Mouse (Mus musculus): ENCODE measurements around the gene Efr3b. TPM values are rescaled to one million over a fixed set of nuclear protein-coding genes. Genes with fewer than 3 reads are reported as not detected.

The Efr3b gene
- total RNA-seq, 2 experiments from 2014 or later: 5.2 to 11.0 TPM

- no peak for DNase-seq
Observed at GRCm38 (mm10) chr12:4037511-4037910, 1.2 kb downstream of the Efr3b start.

GRCm38 (mm10) chr12:4036157-4036556 lies 2.6 kb downstream of the Efr3b start:
- no peak for DNase-seq

- DNase-seq: no peak
Observed at GRCm38 (mm10) chr12:4029064-4029463, 9.7 kb downstream of the Efr3b start.

GRCm38 (mm10) chr12:4028516-4028915 lies 10.2 kb downstream of the Efr3b start:
- peak; percentile 49 to 73 for DNase-seq

- no peak for DNase-seq
Observed at GRCm38 (mm10) chr12:4024356-4024755, 14.4 kb downstream of the Efr3b start.

- no peak for DNase-seq
Observed at GRCm38 (mm10) chr12:4023501-4023900, 15.2 kb downstream of the Efr3b start.

GRCm38 (mm10) chr12:4022845-4023244 lies 15.9 kb downstream of the Efr3b start:
- peak; percentile 83 to 86 for DNase-seq

GRCm38 (mm10) chr12:4020505-4020904 lies 18.2 kb downstream of the Efr3b start:
- DNase-seq: peak; percentile 57 to 72

- DNase-seq: peak; percentile 42 to 79
Observed at GRCm38 (mm10) chr12:4016321-4016720, 22.4 kb downstream of the Efr3b start.

GRCm38 (mm10) chr12:4015741-4016140 lies 23.0 kb downstream of the Efr3b start:
- DNase-seq: no peak

- DNase-seq: no peak
Observed at GRCm38 (mm10) chr12:4015255-4015654, 23.5 kb downstream of the Efr3b start.

GRCm38 (mm10) chr12:4011715-4012114 lies 27.0 kb downstream of the Efr3b start:
- DNase-seq: no peak

- DNase-seq: no peak
Observed at GRCm38 (mm10) chr12:4011301-4011700, 27.4 kb downstream of the Efr3b start.

GRCm38 (mm10) chr12:4008731-4009130 lies 30.0 kb downstream of the Efr3b start:
- no peak for DNase-seq

- peak in 1 of 2 experiments; percentile 56 for DNase-seq
Observed at GRCm38 (mm10) chr12:4007766-4008165, 30.9 kb downstream of the Efr3b start.

GRCm38 (mm10) chr12:4007181-4007580 lies 31.5 kb downstream of the Efr3b start:
- DNase-seq: peak in 1 of 2 experiments; percentile 42

- peak in 1 of 2 experiments; percentile 61 for DNase-seq
Observed at GRCm38 (mm10) chr12:4006079-4006478, 32.6 kb downstream of the Efr3b start.

GRCm38 (mm10) chr12:4004648-4005047 lies 34.1 kb downstream of the Efr3b start:
- peak in 1 of 2 experiments; percentile 80 for DNase-seq

- no peak for DNase-seq
Observed at GRCm38 (mm10) chr12:4000406-4000805, 38.3 kb downstream of the Efr3b start.

GRCm38 (mm10) chr12:3996749-3997148 lies 42.0 kb downstream of the Efr3b start:
- no peak for DNase-seq

GRCm38 (mm10) chr12:3991047-3991446 lies 47.7 kb downstream of the Efr3b start:
- no peak for DNase-seq

GRCm38 (mm10) chr12:3989943-3990342 lies 48.8 kb downstream of the Efr3b start:
- no peak for DNase-seq

- DNase-seq: no peak
Observed at GRCm38 (mm10) chr12:3984446-3984845, 54.3 kb downstream of the Efr3b start.

GRCm38 (mm10) chr12:3983736-3984135 lies 55.0 kb downstream of the Efr3b start:
- peak; percentile 72 to 90 for DNase-seq

- DNase-seq: no peak
Observed at GRCm38 (mm10) chr12:3982257-3982656, 56.5 kb downstream of the Efr3b start.
